ENCODE assay signal across 10 mouse cellular contexts in the genomic region with DNA sequence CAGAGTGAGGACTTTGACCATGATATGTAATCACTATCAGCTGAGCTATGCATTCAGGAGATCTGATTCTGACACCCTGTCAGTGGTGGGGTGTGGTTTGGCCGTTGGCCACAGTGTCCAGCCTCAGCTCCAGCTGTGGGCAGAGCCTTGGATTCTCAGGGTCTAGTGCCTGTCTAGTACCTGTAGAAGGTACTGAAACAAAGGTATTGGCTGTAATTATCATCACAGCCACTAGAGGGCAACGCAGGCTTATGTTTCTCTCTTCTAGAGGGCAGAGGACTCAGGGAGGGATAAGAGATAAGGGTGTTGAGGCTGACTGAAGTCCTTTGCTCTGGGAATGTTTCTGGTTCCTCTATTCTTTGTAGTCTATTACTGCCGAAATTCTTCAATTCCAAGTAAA. TPM values are rescaled to one million over a fixed set of nuclear protein-coding genes. Genes with fewer than 3 reads are reported as not detected.
A peak's percentile ranks its signal among the peaks of the same experiment; 100 is the strongest.
DNase-seq lines count a peak whose midpoint lies in the region; ATAC-seq lines count a peak whose summit lies in the region.
"Had no signal": no experiment of that assay in that cellular context is flagged by ENCODE, and none has a peak within 500 bp of the region (broad histone marks: within the 10 kb centered on the region; RNA-seq: fewer than 3 reads in every experiment).

No protein-coding gene starts in this region.

- H3K4me3 ChIP-seq in embryonic facial prominence, embryonic 11.5 days (ENCODE audit: low read depth, low read length) = no peak overlapping the region
- no peak overlapping the region for H3K4me3 ChIP-seq in hindbrain, embryonic 10.5 days
- H3K4me3 ChIP-seq in midbrain, embryonic 12.5 days = no peak overlapping the region

- 6% methylated on average over 3 of the region's 3 CpGs for WGBS in embryonic facial prominence, embryonic 11.5 days
- 10% methylated on average over 3 of the region's 3 CpGs for WGBS in hindbrain, embryonic 10.5 days
- 19% methylated on average over 3 of the region's 3 CpGs for WGBS in midbrain, embryonic 12.5 days

- peak; percentile 44 to 70 for DNase-seq in heart, adult 18-20 months
- DNase-seq in heart, postnatal 25 days (ENCODE audit: low spot score) = no peak
- DNase-seq in adrenal gland, postnatal 14 days = peak; percentile 66
- peak; percentile 86 for DNase-seq in embryonic facial prominence, embryonic 11.5 days (ENCODE audit: low spot score)
- peak; percentile 58 for DNase-seq in hindbrain, embryonic 10.5 days (ENCODE audit: low spot score)
- peak; percentile 65 to 74 for DNase-seq in layer of hippocampus, postnatal 10 days (ENCODE audit: low spot score in 2 of 2)
- peak; percentile 34 for DNase-seq in telencephalon, adult 2 months (ENCODE audit: low read depth, low spot score)

- no peaks in the 10 kb centered on the region for H3K9me3 ChIP-seq in embryonic facial prominence, embryonic 11.5 days (replicated peaks; ENCODE audit: control insufficient read depth, low read length)
- H3K9me3 ChIP-seq in hindbrain, embryonic 10.5 days = no peaks in the 10 kb centered on the region
- H3K9me3 ChIP-seq in midbrain, embryonic 12.5 days = no peaks in the 10 kb centered on the region

- H3K27me3 ChIP-seq in embryonic facial prominence, embryonic 11.5 days (ENCODE audit: control insufficient read depth, insufficient read depth, low read length) = peaks cover 3% of the 10 kb centered on the region; the same call in 1 of the 2 replicates
- peaks cover 36% of the 10 kb centered on the region for H3K27me3 ChIP-seq in hindbrain, embryonic 10.5 days (ENCODE audit: insufficient read depth, poor library complexity, severe bottlenecking)
- H3K27me3 ChIP-seq in midbrain, embryonic 12.5 days = peaks cover 29% of the 10 kb centered on the region

- H3K27ac ChIP-seq in embryonic facial prominence, embryonic 11.5 days (replicated peaks; ENCODE audit: low read depth, low read length) = no peak overlapping the region
- H3K27ac ChIP-seq in hindbrain, embryonic 10.5 days = no peak overlapping the region
- H3K27ac ChIP-seq in midbrain, embryonic 12.5 days (replicated peaks) = 0 out of 2 replicates have a peak overlapping the region, but pooled peaks have one; percentile 60

- intact Hi-C loops in heart, postnatal 25 days (cut with DNase I) = loop anchor here (2.0 to 10.0 kb wide), 2 partner anchors 251 to 1345 kb away; no protein-coding TSS in a partner anchor

- H3K4me1 ChIP-seq in embryonic facial prominence, embryonic 11.5 days (ENCODE audit: control insufficient read depth, insufficient read depth, low read length) = no peaks in the 10 kb centered on the region
- peaks cover 45% of the 10 kb centered on the region for H3K4me1 ChIP-seq in hindbrain, embryonic 10.5 days (replicated peaks)
- peaks cover 29% of the 10 kb centered on the region for H3K4me1 ChIP-seq in midbrain, embryonic 12.5 days

- H3K36me3 ChIP-seq in embryonic facial prominence, embryonic 11.5 days (replicated peaks; ENCODE audit: control insufficient read depth, insufficient read depth, low read depth, low read length) = no peaks in the 10 kb centered on the region
- H3K36me3 ChIP-seq in hindbrain, embryonic 10.5 days = no peaks in the 10 kb centered on the region
- H3K36me3 ChIP-seq in midbrain, embryonic 12.5 days = no peaks in the 10 kb centered on the region

- H3K4me2 ChIP-seq in embryonic facial prominence, embryonic 11.5 days (ENCODE audit: low read depth, low read length) = no peak overlapping the region
- H3K4me2 ChIP-seq in midbrain, embryonic 12.5 days (replicated peaks) = no peak overlapping the region

- ATAC-seq in embryonic facial prominence, embryonic 11.5 days (replicated peaks; ENCODE audit: insufficient number of reproducible peaks, low FRiP score, low TSS enrichment, low read depth) = no peak
- ATAC-seq in midbrain, embryonic 12.5 days (ENCODE audit: low FRiP score, low read depth) = peak; percentile 44; the same call in 1 of the 2 replicates

- no peak overlapping the region for H3K9ac ChIP-seq in embryonic facial prominence, embryonic 11.5 days (replicated peaks; ENCODE audit: low read length)
- H3K9ac ChIP-seq in midbrain, embryonic 12.5 days (replicated peaks) = no peak overlapping the region

RNA-seq across cellular contexts. Expression of a gene that starts 34.2 kb away (rescaled TPM):
- total RNA-seq in heart, adult 18-20 months (2021) = not detected
- total RNA-seq in heart, postnatal 25 days (2021) = not detected
- not detected in 2 replicates for total RNA-seq in adrenal gland, postnatal 14 days (2021)
- not detected in 2 replicates for polyA plus RNA-seq in embryonic facial prominence, embryonic 11.5 days (2014; fragmentation: Nextera tagmentation; extraction: Ambion mirVana)
- polyA plus RNA-seq in hindbrain, embryonic 10.5 days (2016; fragmentation: Nextera tagmentation; extraction: Ambion mirVana) = not detected in 2 replicates
- total RNA-seq in layer of hippocampus, postnatal 10 days (2021) = not detected
- polyA plus RNA-seq in midbrain, embryonic 12.5 days (2016; fragmentation: Nextera tagmentation; extraction: Ambion mirVana) = not detected in 2 replicates
- total RNA-seq: adrenal gland, adult 18-20 months had no signal
- polyA plus RNA-seq: liver, embryonic 16.5 days had no signal
